Mouse (Mus musculus): ENCODE data around the gene Npm3. TPM values are rescaled to one million over a fixed set of nuclear protein-coding genes. Genes with fewer than 3 reads are reported as not detected.

Npm3 gene
- polyA plus RNA-seq, 1 experiment, result 196 TPM

- Histone ChIP-seq H3K9me3 (replicated peaks; ENCODE audit: control insufficient read depth, insufficient read depth, low read length, poor library complexity, severe bottlenecking) (no peaks in the 10 kb centered on the region), H3K27ac (ENCODE audit: insufficient read depth, low read length) (peak overlapping the region; percentile 59), H3K4me3 (ENCODE audit: low read depth, low read length) (peak overlapping the region; percentile 88), H3K27me3 (ENCODE audit: control insufficient read depth, insufficient read depth, low read length, poor library complexity, severe bottlenecking) (no peaks in the 10 kb centered on the region), H3K36me3 (ENCODE audit: control insufficient read depth, insufficient read depth, low read length, poor library complexity, severe bottlenecking) (peaks cover 18% of the 10 kb centered on the region), H3K4me1 (ENCODE audit: control insufficient read depth, insufficient read depth, low read length) (peaks cover 1% of the 10 kb centered on the region), H3K9ac (ENCODE audit: low read depth, poor library complexity, severe bottlenecking) (peak overlapping the region; percentile 76)
- no peak for TF ChIP-seq CTCF (IDR thresholded peaks at IDR 0.05; ENCODE audit: low read depth, low read length)
- no peak for TF ChIP-seq EP300 (IDR thresholded peaks at IDR 0.05; ENCODE audit: insufficient read depth, low read depth, low read length)
- peak; percentile 77 for TF ChIP-seq POLR2A (IDR thresholded peaks at IDR 0.05; ENCODE audit: insufficient read depth, low read length)
Measured at GRCm38 (mm10) chr19:45783933-45784576, 34.7 kb upstream of the Npm3 start.

DNA sequence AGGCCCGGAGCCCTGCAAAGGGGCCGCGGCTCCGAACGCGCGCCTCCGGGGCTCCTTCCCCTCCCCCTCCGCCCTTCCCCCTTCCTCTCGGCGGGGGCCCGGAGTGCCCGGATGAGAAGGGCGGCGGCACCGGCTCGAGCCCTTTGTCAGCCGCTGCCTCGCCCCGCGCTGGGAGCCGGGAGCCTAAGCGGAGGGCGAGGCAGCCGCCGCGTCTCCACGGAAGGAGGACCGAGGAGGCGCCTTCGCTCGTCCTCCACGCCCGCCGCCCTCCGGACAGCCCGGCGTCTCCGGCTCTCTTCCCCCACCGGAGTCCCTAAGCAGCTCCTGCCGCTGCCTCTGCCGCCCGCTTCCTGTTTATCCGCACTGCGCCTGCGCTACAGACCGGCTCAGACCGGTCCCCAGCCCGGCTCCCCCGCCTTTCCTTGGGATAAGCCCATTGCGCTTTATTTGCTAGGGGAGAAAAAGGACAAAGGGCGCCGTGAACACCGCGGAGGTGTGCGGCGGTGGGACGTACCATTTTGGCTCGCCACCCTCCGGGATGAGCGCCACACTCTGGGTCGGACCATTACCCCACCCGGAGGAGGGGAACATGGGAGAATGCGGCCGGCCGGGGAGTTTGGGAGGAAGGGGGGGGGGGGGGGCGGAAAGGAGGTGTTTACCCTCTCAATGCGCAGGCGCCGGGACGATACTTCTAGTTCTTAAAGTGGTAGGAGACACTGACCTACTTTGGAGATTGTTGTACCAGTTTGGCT lies 34.0 kb upstream of the Npm3 start, which contains the start of gene Mgea5:
Mgea5 (minus strand) TSS at position 657 of the 752 bp plus-strand sequence.
- H3K9ac ChIP-seq (ENCODE audit: low read depth, poor library complexity, severe bottlenecking), result peak within 1 kb of the TSS; percentile 93
- TF ChIP-seq CTCF (IDR thresholded peaks at IDR 0.05; ENCODE audit: low read depth, low read length), result no peak
- TF ChIP-seq POLR2A (IDR thresholded peaks at IDR 0.05; ENCODE audit: insufficient read depth, low read length), result no peak
- TF ChIP-seq EP300 (IDR thresholded peaks at IDR 0.05; ENCODE audit: insufficient read depth, low read depth, low read length), result no peak
- H3K4me3 ChIP-seq (ENCODE audit: low read depth, low read length), result peak within 1 kb of the TSS; percentile 88
- H3K36me3 ChIP-seq (ENCODE audit: control insufficient read depth, insufficient read depth, low read length, poor library complexity, severe bottlenecking), result peaks cover 24% of the 10 kb centered on the region
- no peaks in the 10 kb centered on the region for H3K9me3 ChIP-seq (replicated peaks; ENCODE audit: control insufficient read depth, insufficient read depth, low read length, poor library complexity, severe bottlenecking)
- peak within 1 kb of the TSS; percentile 59 for H3K27ac ChIP-seq (ENCODE audit: insufficient read depth, low read length)
- peaks cover 1% of the 10 kb centered on the region for H3K4me1 ChIP-seq (ENCODE audit: control insufficient read depth, insufficient read depth, low read length)
- H3K27me3 ChIP-seq (ENCODE audit: control insufficient read depth, insufficient read depth, low read length, poor library complexity, severe bottlenecking), result no peaks in the 10 kb centered on the region

GRCm38 (mm10) chr19:45782315-45783001 lies 33.1 kb upstream of the Npm3 start:
- Histone ChIP-seq H3K27me3 (ENCODE audit: control insufficient read depth, insufficient read depth, low read length, poor library complexity, severe bottlenecking) (no peaks in the 10 kb centered on the region), H3K4me1 (ENCODE audit: control insufficient read depth, insufficient read depth, low read length) (peaks cover 1% of the 10 kb centered on the region), H3K36me3 (ENCODE audit: control insufficient read depth, insufficient read depth, low read length, poor library complexity, severe bottlenecking) (peaks cover 31% of the 10 kb centered on the region), H3K9me3 (replicated peaks; ENCODE audit: control insufficient read depth, insufficient read depth, low read length, poor library complexity, severe bottlenecking) (no peaks in the 10 kb centered on the region), H3K27ac (ENCODE audit: insufficient read depth, low read length) (peak overlapping the region; percentile 11), H3K9ac (ENCODE audit: low read depth, poor library complexity, severe bottlenecking) (peak overlapping the region; percentile 93), H3K4me3 (ENCODE audit: low read depth, low read length) (peak overlapping the region; percentile 73)
- TF ChIP-seq CTCF (IDR thresholded peaks at IDR 0.05; ENCODE audit: low read depth, low read length) (no peak), EP300 (IDR thresholded peaks at IDR 0.05; ENCODE audit: insufficient read depth, low read depth, low read length) (no peak), POLR2A (IDR thresholded peaks at IDR 0.05; ENCODE audit: insufficient read depth, low read length) (no peak)

GRCm38 (mm10) chr19:45781676-45782075 lies 32.3 kb upstream of the Npm3 start:
- Histone ChIP-seq H3K9ac (ENCODE audit: low read depth, poor library complexity, severe bottlenecking) (peak overlapping the region; percentile 51), H3K36me3 (ENCODE audit: control insufficient read depth, insufficient read depth, low read length, poor library complexity, severe bottlenecking) (peaks cover 32% of the 10 kb centered on the region), H3K27ac (ENCODE audit: insufficient read depth, low read length) (no peak overlapping the region)

GRCm38 (mm10) chr19:45780350-45780915 lies 31.0 kb upstream of the Npm3 start:
- no peak for TF ChIP-seq CTCF (IDR thresholded peaks at IDR 0.05; ENCODE audit: low read depth, low read length)
- TF ChIP-seq POLR2A (IDR thresholded peaks at IDR 0.05; ENCODE audit: insufficient read depth, low read length), result no peak
- TF ChIP-seq EP300 (IDR thresholded peaks at IDR 0.05; ENCODE audit: insufficient read depth, low read depth, low read length), result no peak
- Histone ChIP-seq H3K27me3 (ENCODE audit: control insufficient read depth, insufficient read depth, low read length, poor library complexity, severe bottlenecking) (no peaks in the 10 kb centered on the region), H3K9me3 (replicated peaks; ENCODE audit: control insufficient read depth, insufficient read depth, low read length, poor library complexity, severe bottlenecking) (no peaks in the 10 kb centered on the region), H3K9ac (ENCODE audit: low read depth, poor library complexity, severe bottlenecking) (no peak overlapping the region), H3K27ac (ENCODE audit: insufficient read depth, low read length) (no peak overlapping the region), H3K36me3 (ENCODE audit: control insufficient read depth, insufficient read depth, low read length, poor library complexity, severe bottlenecking) (peaks cover 42% of the 10 kb centered on the region), H3K4me3 (ENCODE audit: low read depth, low read length) (no peak overlapping the region), H3K4me1 (ENCODE audit: control insufficient read depth, insufficient read depth, low read length) (peaks cover under 1% of the 10 kb centered on the region)

More at GRCm38 (mm10) chr19:45781676-45782075, 32.3 kb upstream of the Npm3 start:
- no peaks in the 10 kb centered on the region for H3K9me3 ChIP-seq (replicated peaks; ENCODE audit: control insufficient read depth, insufficient read depth, low read length, poor library complexity, severe bottlenecking)
- peak overlapping the region; percentile 13; the same call in 1 of the 2 replicates for H3K4me3 ChIP-seq (ENCODE audit: low read depth, low read length)
- H3K27me3 ChIP-seq (ENCODE audit: control insufficient read depth, insufficient read depth, low read length, poor library complexity, severe bottlenecking), result no peaks in the 10 kb centered on the region
- TF ChIP-seq CTCF (IDR thresholded peaks at IDR 0.05; ENCODE audit: low read depth, low read length) (no peak), POLR2A (IDR thresholded peaks at IDR 0.05; ENCODE audit: insufficient read depth, low read length) (no peak), EP300 (IDR thresholded peaks at IDR 0.05; ENCODE audit: insufficient read depth, low read depth, low read length) (no peak)
- peaks cover 1% of the 10 kb centered on the region for H3K4me1 ChIP-seq (ENCODE audit: control insufficient read depth, insufficient read depth, low read length)

All from ES-Bruce4 (cell line).